In the genomic region with DNA sequence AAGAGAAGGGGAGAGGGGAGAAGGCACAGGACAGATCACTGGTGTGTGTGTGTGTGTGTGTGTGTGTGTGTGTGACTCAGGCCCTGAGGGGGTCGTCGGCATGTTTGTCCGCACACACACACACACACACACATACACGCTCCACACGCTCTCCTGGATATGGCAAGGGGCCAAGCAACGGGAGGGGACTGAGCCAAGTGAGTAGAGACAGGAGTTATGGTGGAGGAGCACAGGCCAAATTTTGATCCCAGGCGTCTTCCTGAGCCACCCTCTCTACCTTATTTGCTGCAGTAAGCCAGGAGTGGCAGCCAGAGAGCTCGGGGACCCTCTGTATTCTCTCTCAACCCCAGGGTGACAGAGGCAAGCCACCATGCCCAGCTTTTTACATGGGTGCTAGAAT, we compare ENCODE assay signal across 12 mouse cellular contexts. TPM values are rescaled to one million over a fixed set of nuclear protein-coding genes. Genes with fewer than 3 reads are reported as not detected.
DNase-seq lines count a peak whose midpoint lies in the region; ATAC-seq lines count a peak whose summit lies in the region.
"Had no signal": no experiment of that assay in that cellular context is flagged by ENCODE, and none has a peak within 500 bp of the region (broad histone marks: within the 10 kb centered on the region; RNA-seq: fewer than 3 reads in every experiment).

No protein-coding gene starts in this region.

- 71% methylated on average over 8 of the region's 8 CpGs for WGBS in liver, embryonic 12.5 days (ENCODE audit: insufficient replicate concordance)
- 43% methylated on average over 6 of the region's 8 CpGs for WGBS in heart, embryonic 16.5 days

- H3K4me2 ChIP-seq in liver, embryonic 12.5 days: no peak overlapping the region
- H3K4me2 ChIP-seq in heart, embryonic 16.5 days (ENCODE audit: low read depth, low read length): peak overlapping the region; percentile 47

- no peak overlapping the region for H3K4me3 ChIP-seq in liver, embryonic 12.5 days
- H3K4me3 ChIP-seq in heart, embryonic 16.5 days (ENCODE audit: low read length): peak overlapping the region; percentile 28
- H3K4me3 ChIP-seq: erythroblast, embryonic 14.5 days had no signal

- H3K4me1 ChIP-seq in liver, embryonic 12.5 days: peaks cover 94% of the 10 kb centered on the region
- peaks cover 34% of the 10 kb centered on the region for H3K4me1 ChIP-seq in heart, embryonic 16.5 days (ENCODE audit: control insufficient read depth, insufficient read depth, low read length)

- no peaks in the 10 kb centered on the region for H3K27me3 ChIP-seq in liver, embryonic 12.5 days (replicated peaks)
- no peaks in the 10 kb centered on the region for H3K27me3 ChIP-seq in heart, embryonic 16.5 days (ENCODE audit: control insufficient read depth, insufficient read depth, low read length)

- peaks cover 16% of the 10 kb centered on the region; the same call in 1 of the 2 replicates for H3K36me3 ChIP-seq in liver, embryonic 12.5 days
- H3K36me3 ChIP-seq in heart, embryonic 16.5 days (ENCODE audit: control insufficient read depth, insufficient read depth): no peaks in the 10 kb centered on the region

- DNase-seq in cerebellum, postnatal 14 days: peak; percentile 74 to 86
- no peak for DNase-seq in cerebellum, adult 11 months
- peak; percentile 34 for DNase-seq in liver
- DNase-seq in lung, postnatal 10 days: peak; percentile 57
- DNase-seq in left cerebral cortex, adult 9 months (ENCODE audit: low spot score in 2 of 2): no peak
- DNase-seq in thymus, postnatal 14 days: no peak
- DNase-seq: right cerebral cortex, adult 18-20 months had no signal

- ATAC-seq in liver, embryonic 12.5 days: no peak
- no peak for ATAC-seq in heart, embryonic 16.5 days (replicated peaks; ENCODE audit: extremely low read depth, insufficient read depth, low FRiP score)
- ATAC-seq: intestine, embryonic 16.5 days had no signal

- H3K9ac ChIP-seq in liver, embryonic 12.5 days: no peak overlapping the region
- peak overlapping the region; percentile 55; the same call in 1 of the 2 replicates for H3K9ac ChIP-seq in heart, embryonic 16.5 days (ENCODE audit: low read length)
- H3K9ac ChIP-seq: liver, embryonic 14.5 days had no signal

- no peaks in the 10 kb centered on the region for H3K9me3 ChIP-seq in liver, embryonic 12.5 days (replicated peaks)
- H3K9me3 ChIP-seq in heart, embryonic 16.5 days (replicated peaks; ENCODE audit: control insufficient read depth, low read length): no peaks in the 10 kb centered on the region

- no peak overlapping the region for H3K27ac ChIP-seq in liver, embryonic 12.5 days
- H3K27ac ChIP-seq in heart, embryonic 16.5 days (ENCODE audit: low read length): no peak overlapping the region
- H3K27ac ChIP-seq: liver, embryonic 14.5 days had no signal

RNA-seq across cellular contexts. Expression of a gene that starts 12.7 kb away (rescaled TPM):
- 40.5 and 45.1 TPM in 2 replicates for polyA plus RNA-seq in liver, embryonic 12.5 days (2016; fragmentation: Nextera tagmentation; extraction: Ambion mirVana)
- polyA plus RNA-seq in heart, embryonic 16.5 days (2015; fragmentation: Nextera tagmentation; extraction: Ambion mirVana): 51.0 and 53.0 TPM in 2 replicates

RNA-seq across cellular contexts. Expression of a gene that starts 33.6 kb away (rescaled TPM):
- polyA plus RNA-seq in liver, embryonic 12.5 days (2016; fragmentation: Nextera tagmentation; extraction: Ambion mirVana): 0.15 and 0.16 TPM in 2 replicates
- polyA plus RNA-seq in heart, embryonic 16.5 days (2015; fragmentation: Nextera tagmentation; extraction: Ambion mirVana): 1.5 TPM in 2 replicates
- polyA plus RNA-seq: erythroblast, embryonic 14.5 days had no signal

RNA-seq across cellular contexts. Expression of a gene that starts 36.9 kb away (rescaled TPM):
- polyA plus RNA-seq in liver, embryonic 12.5 days (2016; fragmentation: Nextera tagmentation; extraction: Ambion mirVana): 0.73 and 0.77 TPM in 2 replicates
- polyA plus RNA-seq in heart, embryonic 16.5 days (2015; fragmentation: Nextera tagmentation; extraction: Ambion mirVana): 1.6 and 2.0 TPM in 2 replicates
- polyA plus RNA-seq: erythroblast, embryonic 14.5 days had no signal

RNA-seq across cellular contexts. Expression of a gene that starts 36.9 kb away (rescaled TPM):
- 19.7 and 20.7 TPM in 2 replicates for polyA plus RNA-seq in liver, embryonic 12.5 days (2016; fragmentation: Nextera tagmentation; extraction: Ambion mirVana)
- polyA plus RNA-seq in heart, embryonic 16.5 days (2015; fragmentation: Nextera tagmentation; extraction: Ambion mirVana): 19.1 and 20.1 TPM in 2 replicates

RNA-seq across cellular contexts. Expression of a gene that starts 53.6 kb away (rescaled TPM):
- polyA plus RNA-seq in liver, embryonic 12.5 days (2016; fragmentation: Nextera tagmentation; extraction: Ambion mirVana): 23.1 and 26.1 TPM in 2 replicates
- 23.5 and 24.7 TPM in 2 replicates for polyA plus RNA-seq in heart, embryonic 16.5 days (2015; fragmentation: Nextera tagmentation; extraction: Ambion mirVana)

Comparison
In these comparisons a context has a peak if more than half of its experiments do, and no peak if none do; other contexts are left out.
1. DNase-seq: peak in cerebellum, postnatal 14 days (2 of 2), liver (single experiment) and lung, postnatal 10 days (single experiment); none in cerebellum, adult 11 months (single experiment), left cerebral cortex, adult 9 months (0 of 2) and thymus, postnatal 14 days (single experiment).